Mouse (Mus musculus): ENCODE data around the gene Kbtbd2. TPM values are rescaled to one million over a fixed set of nuclear protein-coding genes. Genes with fewer than 3 reads are reported as not detected.

The Kbtbd2 gene
- 33.7 and 37.0 TPM in 2 replicates for polyA plus RNA-seq (2015; fragmentation: Nextera tagmentation; extraction: Ambion mirVana)

- Histone ChIP-seq H3K4me1 (replicated peaks) (peaks cover 35% of the 10 kb centered on the region), H3K27ac (peak within 1 kb of the TSS; percentile 99), H3K9ac (replicated peaks) (peak within 1 kb of the TSS; percentile 94), H3K9me3 (no peaks in the 10 kb centered on the region), H3K4me3 (replicated peaks) (peak within 1 kb of the TSS; percentile 83), H3K27me3 (no peaks in the 10 kb centered on the region), H3K4me2 (replicated peaks) (peak within 1 kb of the TSS; percentile 75), H3K36me3 (no peaks in the 10 kb centered on the region)
- WGBS: under 1% methylated on average over 94 of the region's 98 CpGs
- ATAC-seq: peak; percentile 97
Observed at GRCm38 (mm10) chr6:56797311-56798151, at the start of gene Kbtbd2. Gene Kbtbd2, minus strand, starts transcription at chr6:56797813.

GRCm38 (mm10) chr6:56844365-56844764, 46.8 kb upstream of the Kbtbd2 start:
- no peak overlapping the region for H3K27ac ChIP-seq
- H3K9ac ChIP-seq (replicated peaks): no peak overlapping the region
- no peaks in the 10 kb centered on the region for H3K27me3 ChIP-seq
- H3K4me2 ChIP-seq (replicated peaks): no peak overlapping the region
- no peak overlapping the region for H3K4me3 ChIP-seq (replicated peaks)
- H3K36me3 ChIP-seq: no peaks in the 10 kb centered on the region
- ATAC-seq: no peak
- WGBS: 96% methylated on average over 2 of the region's 2 CpGs
- no peaks in the 10 kb centered on the region for H3K9me3 ChIP-seq
- H3K4me1 ChIP-seq (replicated peaks): no peaks in the 10 kb centered on the region

DNA sequence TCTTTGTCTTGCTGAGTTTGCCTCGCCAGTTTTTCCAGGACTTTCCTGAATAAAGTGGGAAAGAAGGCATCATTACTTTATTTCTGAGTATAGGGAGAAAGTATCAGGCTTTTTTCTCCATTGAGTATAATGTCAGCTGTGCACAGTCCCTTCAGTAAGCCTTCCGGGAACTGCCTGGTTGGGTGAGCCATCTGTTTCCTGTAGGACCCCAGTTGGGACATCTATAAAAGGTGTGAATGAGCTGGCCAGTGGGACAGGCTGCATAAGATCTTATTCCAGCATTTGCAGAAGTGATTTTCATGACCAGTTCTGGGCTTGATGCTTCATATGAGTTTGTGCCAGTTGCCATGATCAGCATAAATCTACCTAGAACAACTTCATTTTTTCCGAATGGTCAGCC, 45.6 kb upstream of the Kbtbd2 start:
- Histone ChIP-seq H3K9ac (replicated peaks) (no peak overlapping the region), H3K27ac (no peak overlapping the region), H3K4me2 (replicated peaks) (no peak overlapping the region), H3K36me3 (no peaks in the 10 kb centered on the region), H3K4me1 (replicated peaks) (no peaks in the 10 kb centered on the region), H3K27me3 (no peaks in the 10 kb centered on the region), H3K4me3 (replicated peaks) (no peak overlapping the region), H3K9me3 (no peaks in the 10 kb centered on the region)
- ATAC-seq: no peak
- 90% methylated on average over 3 of the region's 3 CpGs for WGBS

- no peak for ATAC-seq
- no peak overlapping the region for H3K9ac ChIP-seq (replicated peaks)
- 86% methylated on average over 3 of the region's 3 CpGs for WGBS
Observed at GRCm38 (mm10) chr6:56837621-56838020, 40.0 kb upstream of the Kbtbd2 start.

GRCm38 (mm10) chr6:56837166-56837565, 39.6 kb upstream of the Kbtbd2 start:
- no peak overlapping the region for H3K4me3 ChIP-seq (replicated peaks)
- H3K27ac ChIP-seq: no peak overlapping the region
- no peaks in the 10 kb centered on the region for H3K27me3 ChIP-seq
- WGBS: 92% methylated on average over 12 of the region's 12 CpGs
- H3K9me3 ChIP-seq: no peaks in the 10 kb centered on the region
- no peak overlapping the region for H3K4me2 ChIP-seq (replicated peaks)
- no peak overlapping the region for H3K9ac ChIP-seq (replicated peaks)
- no peak for ATAC-seq
- no peaks in the 10 kb centered on the region for H3K36me3 ChIP-seq
- peaks cover 4% of the 10 kb centered on the region for H3K4me1 ChIP-seq (replicated peaks)

More at GRCm38 (mm10) chr6:56837621-56838020, 40.0 kb upstream of the Kbtbd2 start:
- H3K4me2 ChIP-seq (replicated peaks): no peak overlapping the region
- no peaks in the 10 kb centered on the region for H3K36me3 ChIP-seq
- no peak overlapping the region for H3K27ac ChIP-seq
- no peaks in the 10 kb centered on the region for H3K4me1 ChIP-seq (replicated peaks)
- H3K9me3 ChIP-seq: no peaks in the 10 kb centered on the region
- H3K27me3 ChIP-seq: no peaks in the 10 kb centered on the region
- H3K4me3 ChIP-seq (replicated peaks): no peak overlapping the region

DNA sequence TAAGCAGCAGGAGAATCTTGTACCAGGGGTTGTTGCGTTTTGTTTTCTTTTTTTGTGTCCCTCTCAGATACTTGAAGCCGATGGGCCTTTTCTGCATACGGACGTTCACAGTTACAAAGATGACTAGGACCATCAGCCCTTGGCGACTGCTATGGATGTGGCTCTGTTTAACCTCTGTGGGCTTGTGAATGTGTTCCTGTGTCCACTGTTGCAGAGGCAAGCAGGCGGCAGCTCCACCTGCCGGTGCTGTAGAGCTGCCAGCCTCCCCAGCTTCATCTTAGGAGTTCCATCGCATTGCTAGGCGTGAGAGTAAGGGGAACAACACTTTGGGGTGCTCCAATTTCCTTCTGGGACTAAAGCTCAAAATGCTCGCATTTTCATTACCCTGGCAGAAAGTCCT, 37.9 kb upstream of the Kbtbd2 start:
- H3K4me1 ChIP-seq (replicated peaks): peaks cover 6% of the 10 kb centered on the region
- no peak for ATAC-seq
- H3K4me2 ChIP-seq (replicated peaks): no peak overlapping the region
- no peaks in the 10 kb centered on the region for H3K9me3 ChIP-seq
- H3K27me3 ChIP-seq: no peaks in the 10 kb centered on the region
- no peak overlapping the region for H3K9ac ChIP-seq (replicated peaks)
- no peaks in the 10 kb centered on the region for H3K36me3 ChIP-seq
- H3K27ac ChIP-seq: no peak overlapping the region
- H3K4me3 ChIP-seq (replicated peaks): no peak overlapping the region
- WGBS: 88% methylated on average over 10 of the region's 10 CpGs

DNA sequence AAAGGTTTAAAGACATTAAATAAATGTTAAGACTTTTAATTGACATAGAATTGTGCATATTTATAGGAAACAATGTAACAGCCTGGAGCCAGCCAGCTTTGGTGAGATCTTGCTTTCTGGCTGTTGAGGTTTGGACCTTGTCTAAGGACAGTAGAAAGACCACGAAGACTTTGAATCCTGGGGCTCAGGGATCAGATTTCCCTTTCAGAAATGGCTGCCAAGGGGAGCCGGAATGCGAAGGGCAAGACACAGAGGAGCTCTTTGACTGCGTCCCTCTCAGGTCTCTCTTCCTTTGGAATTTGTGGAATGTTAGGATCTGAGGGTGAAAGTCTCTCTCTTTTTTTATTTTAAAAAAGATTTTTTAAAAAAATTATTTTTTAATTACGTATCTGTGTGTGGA, 37.2 kb upstream of the Kbtbd2 start:
- Histone ChIP-seq H3K9ac (replicated peaks) (no peak overlapping the region), H3K36me3 (no peaks in the 10 kb centered on the region), H3K4me1 (replicated peaks) (peaks cover 6% of the 10 kb centered on the region), H3K9me3 (no peaks in the 10 kb centered on the region), H3K4me2 (replicated peaks) (no peak overlapping the region), H3K4me3 (replicated peaks) (no peak overlapping the region), H3K27ac (no peak overlapping the region), H3K27me3 (no peaks in the 10 kb centered on the region)
- ATAC-seq: no peak
- WGBS: 53% methylated on average over 5 of the region's 5 CpGs

DNA sequence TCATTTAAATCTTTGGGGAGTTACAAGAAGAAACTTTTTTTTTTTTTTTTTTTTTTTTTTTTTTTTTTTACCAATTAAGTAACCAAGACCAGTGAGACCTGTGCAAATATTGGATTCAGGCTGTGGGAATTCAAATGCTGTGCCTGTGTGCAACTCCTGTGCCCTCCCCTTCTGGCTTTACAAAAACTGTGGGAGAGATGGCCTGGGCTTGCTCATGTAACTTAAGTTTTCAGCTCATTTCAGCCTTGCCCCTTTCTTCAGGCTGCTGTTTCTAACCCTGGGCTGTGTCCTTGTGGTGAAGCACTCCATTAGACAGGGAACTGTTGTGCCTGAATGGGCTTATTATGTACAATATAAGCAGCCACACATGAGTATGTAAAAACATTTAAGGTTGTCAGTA, 35.2 kb upstream of the Kbtbd2 start:
- no peak overlapping the region for H3K9ac ChIP-seq (replicated peaks)
- H3K27me3 ChIP-seq: no peaks in the 10 kb centered on the region
- ATAC-seq: no peak
- H3K36me3 ChIP-seq: no peaks in the 10 kb centered on the region
- H3K4me2 ChIP-seq (replicated peaks): peak overlapping the region; percentile 78
- no peak overlapping the region for H3K27ac ChIP-seq
- H3K9me3 ChIP-seq: no peaks in the 10 kb centered on the region
- H3K4me3 ChIP-seq (replicated peaks): peak overlapping the region; percentile 50; the same call in 1 of the 2 replicates
- H3K4me1 ChIP-seq (replicated peaks): peaks cover 6% of the 10 kb centered on the region

- H3K27ac ChIP-seq: no peak overlapping the region
- peak overlapping the region; percentile 65 for H3K9ac ChIP-seq (replicated peaks)
- H3K4me3 ChIP-seq (replicated peaks): peak overlapping the region; percentile 50
- 3% methylated on average over 15 of the region's 15 CpGs for WGBS
- H3K27me3 ChIP-seq: no peaks in the 10 kb centered on the region
- H3K4me2 ChIP-seq (replicated peaks): peak overlapping the region; percentile 78
- no peaks in the 10 kb centered on the region for H3K36me3 ChIP-seq
- peaks cover 6% of the 10 kb centered on the region for H3K4me1 ChIP-seq (replicated peaks)
- no peaks in the 10 kb centered on the region for H3K9me3 ChIP-seq
- ATAC-seq: peak; percentile 49
Observed at GRCm38 (mm10) chr6:56832407-56832796, 34.8 kb upstream of the Kbtbd2 start.

DNA sequence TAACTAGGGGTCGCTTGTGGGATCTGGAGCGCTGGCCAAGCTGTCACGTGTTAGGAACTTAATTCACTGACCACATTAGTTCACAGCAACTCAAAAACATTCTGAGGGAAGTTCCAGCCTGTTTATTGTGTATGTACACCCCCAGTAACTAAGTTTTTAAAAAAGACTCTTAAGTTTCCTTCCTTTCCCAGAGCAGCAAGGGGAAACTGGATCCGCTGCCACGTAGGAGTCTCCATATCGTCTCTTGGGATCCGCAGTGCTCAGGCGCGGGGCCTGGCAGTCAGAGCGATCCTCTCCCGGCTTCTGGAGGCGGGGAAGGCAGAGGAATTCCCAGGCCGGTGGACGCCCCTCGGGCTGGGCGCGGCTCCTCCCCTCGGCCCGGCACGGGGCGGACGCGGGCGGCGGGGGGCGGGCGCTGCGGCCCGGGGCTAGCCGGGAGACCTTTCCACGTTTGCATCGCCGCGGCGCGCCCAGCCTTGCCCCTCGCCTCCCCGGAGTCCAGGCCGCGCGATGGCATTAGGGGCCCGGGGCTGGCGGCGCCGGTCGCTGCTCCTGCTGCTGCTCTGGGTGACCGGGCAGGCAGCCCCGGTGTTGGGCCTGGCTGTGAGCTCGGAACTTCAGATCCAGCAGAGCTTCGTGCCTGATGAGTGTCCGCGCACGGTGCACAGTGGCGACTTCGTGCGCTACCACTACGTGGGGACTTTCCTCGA, 34.2 kb upstream of the Kbtbd2 start, which contains the start of gene Fkbp9:
TSS of gene Fkbp9 (plus strand) at position 363 of the 710 bp plus-strand sequence.
- no peaks in the 10 kb centered on the region for H3K36me3 ChIP-seq
- H3K9me3 ChIP-seq: no peaks in the 10 kb centered on the region
- WGBS: under 1% methylated on average over 55 of the region's 58 CpGs
- no peaks in the 10 kb centered on the region for H3K27me3 ChIP-seq
- peak; percentile 93 for ATAC-seq
- H3K27ac ChIP-seq: peak within 1 kb of the TSS; percentile 11; the same call in 1 of the 2 replicates
- peak within 1 kb of the TSS; percentile 65 for H3K9ac ChIP-seq (replicated peaks)
- H3K4me2 ChIP-seq (replicated peaks): peak within 1 kb of the TSS; percentile 78
- peaks cover 6% of the 10 kb centered on the region for H3K4me1 ChIP-seq (replicated peaks)
- H3K4me3 ChIP-seq (replicated peaks): peak within 1 kb of the TSS; percentile 50

GRCm38 (mm10) chr6:56825657-56826056, 28.0 kb upstream of the Kbtbd2 start:
- Histone ChIP-seq H3K27ac (no peak overlapping the region), H3K9me3 (no peaks in the 10 kb centered on the region)

GRCm38 (mm10) chr6:56819124-56819487, 21.5 kb upstream of the Kbtbd2 start:
- no peaks in the 10 kb centered on the region for H3K36me3 ChIP-seq
- no peak overlapping the region for H3K9ac ChIP-seq (replicated peaks)
- H3K4me3 ChIP-seq (replicated peaks): no peak overlapping the region
- H3K4me2 ChIP-seq (replicated peaks): no peak overlapping the region
- 87% methylated on average over 2 of the region's 2 CpGs for WGBS
- no peaks in the 10 kb centered on the region for H3K4me1 ChIP-seq (replicated peaks)
- no peaks in the 10 kb centered on the region for H3K9me3 ChIP-seq
- no peak for ATAC-seq
- H3K27me3 ChIP-seq: no peaks in the 10 kb centered on the region
- no peak overlapping the region for H3K27ac ChIP-seq

More at GRCm38 (mm10) chr6:56825657-56826056, 28.0 kb upstream of the Kbtbd2 start:
- Histone ChIP-seq H3K27me3 (no peaks in the 10 kb centered on the region), H3K36me3 (no peaks in the 10 kb centered on the region), H3K4me2 (replicated peaks) (no peak overlapping the region), H3K9ac (replicated peaks) (no peak overlapping the region), H3K4me1 (replicated peaks) (no peaks in the 10 kb centered on the region), H3K4me3 (replicated peaks) (no peak overlapping the region)
- no peak for ATAC-seq
- 75% methylated on average over 3 of the region's 3 CpGs for WGBS
